Mouse (Mus musculus): ENCODE data around the gene Neurod6. TPM values are rescaled to one million over a fixed set of nuclear protein-coding genes. Genes with fewer than 3 reads are reported as not detected.

Neurod6 gene
- polyA plus RNA-seq, 1 experiment from 2014 or later, result not detected

DNA sequence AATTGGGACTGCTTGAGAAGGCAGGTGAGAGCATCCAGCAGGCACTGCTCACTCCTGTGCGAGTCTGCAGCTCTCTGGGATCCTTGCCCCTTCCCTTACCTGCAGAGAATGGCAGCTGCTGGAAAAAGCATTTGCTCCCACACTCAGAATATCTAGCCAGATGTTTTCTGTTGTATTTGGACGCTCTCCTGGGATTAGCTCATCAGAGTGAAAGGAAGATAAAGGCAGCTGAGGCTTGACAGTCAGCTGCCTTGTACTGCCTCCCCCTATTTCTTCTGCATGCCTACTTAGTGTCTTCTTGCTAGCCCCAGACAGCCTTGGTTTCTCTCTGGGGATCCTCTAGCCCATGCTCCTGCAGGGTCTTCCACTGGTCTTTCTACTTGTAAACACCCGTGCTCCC, 31.1 kb downstream of the Neurod6 start:
- H3K9me3 ChIP-seq (ENCODE audit: control insufficient read depth, low read length), result no peaks in the 10 kb centered on the region
- H3K9ac ChIP-seq (ENCODE audit: low read depth, low read length), result no peak overlapping the region
- no peak overlapping the region for H3K4me2 ChIP-seq (replicated peaks; ENCODE audit: low read depth, low read length)
- H3K27ac ChIP-seq (ENCODE audit: low read depth, low read length), result no peak overlapping the region
- 65% methylated on average over 3 of the region's 3 CpGs for WGBS
- H3K4me1 ChIP-seq (ENCODE audit: control insufficient read depth, insufficient read depth, low read length), result no peaks in the 10 kb centered on the region
- no peak overlapping the region for H3K4me3 ChIP-seq (ENCODE audit: low read length)
- ATAC-seq (ENCODE audit: low FRiP score, low TSS enrichment), result no peak
- H3K36me3 ChIP-seq (ENCODE audit: control insufficient read depth, insufficient read depth, low read length), result no peaks in the 10 kb centered on the region
- H3K27me3 ChIP-seq (ENCODE audit: control insufficient read depth, insufficient read depth, low read length), result no peaks in the 10 kb centered on the region

GRCm38 (mm10) chr6:55649581-55649980, 31.5 kb downstream of the Neurod6 start:
- no peak for ATAC-seq (ENCODE audit: low FRiP score, low TSS enrichment)
- no peak overlapping the region for H3K27ac ChIP-seq (ENCODE audit: low read depth, low read length)

DNA sequence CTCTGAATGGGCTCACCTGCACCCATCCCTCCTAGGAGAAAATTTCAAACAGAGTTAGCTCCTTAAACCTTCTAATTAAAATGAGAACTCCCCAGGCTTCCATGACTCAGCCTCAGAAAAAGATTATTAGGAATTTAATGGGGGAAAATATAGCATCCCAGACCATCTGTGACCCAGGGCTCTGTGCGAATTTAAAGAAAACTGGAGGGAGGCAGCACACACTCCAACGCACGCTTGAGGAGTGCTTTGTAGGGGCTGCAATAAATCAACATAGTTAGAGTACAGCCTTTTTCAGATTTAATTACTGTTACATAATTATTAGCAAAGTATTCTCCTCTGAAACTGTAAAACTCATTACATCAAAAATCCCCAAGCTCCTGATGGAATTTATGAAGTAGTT, 32.2 kb downstream of the Neurod6 start:
- Histone ChIP-seq H3K9me3 (ENCODE audit: control insufficient read depth, low read length) (no peaks in the 10 kb centered on the region), H3K9ac (ENCODE audit: low read depth, low read length) (no peak overlapping the region), H3K36me3 (ENCODE audit: control insufficient read depth, insufficient read depth, low read length) (no peaks in the 10 kb centered on the region), H3K4me2 (replicated peaks; ENCODE audit: low read depth, low read length) (no peak overlapping the region), H3K27ac (ENCODE audit: low read depth, low read length) (no peak overlapping the region), H3K4me3 (ENCODE audit: low read length) (no peak overlapping the region), H3K27me3 (ENCODE audit: control insufficient read depth, insufficient read depth, low read length) (no peaks in the 10 kb centered on the region), H3K4me1 (ENCODE audit: control insufficient read depth, insufficient read depth, low read length) (no peaks in the 10 kb centered on the region)
- no peak for ATAC-seq (ENCODE audit: low FRiP score, low TSS enrichment)
- 26% methylated on average over 3 of the region's 3 CpGs for WGBS

More at GRCm38 (mm10) chr6:55649581-55649980, 31.5 kb downstream of the Neurod6 start:
- Histone ChIP-seq H3K9ac (ENCODE audit: low read depth, low read length) (no peak overlapping the region), H3K9me3 (ENCODE audit: control insufficient read depth, low read length) (no peaks in the 10 kb centered on the region), H3K4me2 (replicated peaks; ENCODE audit: low read depth, low read length) (no peak overlapping the region), H3K4me3 (ENCODE audit: low read length) (no peak overlapping the region), H3K4me1 (ENCODE audit: control insufficient read depth, insufficient read depth, low read length) (no peaks in the 10 kb centered on the region), H3K27me3 (ENCODE audit: control insufficient read depth, insufficient read depth, low read length) (no peaks in the 10 kb centered on the region), H3K36me3 (ENCODE audit: control insufficient read depth, insufficient read depth, low read length) (no peaks in the 10 kb centered on the region)
- 72% methylated on average over 8 of the region's 8 CpGs for WGBS

- no peak overlapping the region for H3K4me2 ChIP-seq (replicated peaks; ENCODE audit: low read depth, low read length)
- no peak for ATAC-seq (ENCODE audit: low FRiP score, low TSS enrichment)
- no peaks in the 10 kb centered on the region for H3K27me3 ChIP-seq (ENCODE audit: control insufficient read depth, insufficient read depth, low read length)
- H3K9me3 ChIP-seq (ENCODE audit: control insufficient read depth, low read length), result no peaks in the 10 kb centered on the region
- no peak overlapping the region for H3K27ac ChIP-seq (ENCODE audit: low read depth, low read length)
- H3K36me3 ChIP-seq (ENCODE audit: control insufficient read depth, insufficient read depth, low read length), result no peaks in the 10 kb centered on the region
- no peak overlapping the region for H3K4me3 ChIP-seq (ENCODE audit: low read length)
- 76% methylated on average over 8 of the region's 8 CpGs for WGBS
- no peaks in the 10 kb centered on the region for H3K4me1 ChIP-seq (ENCODE audit: control insufficient read depth, insufficient read depth, low read length)
- H3K9ac ChIP-seq (ENCODE audit: low read depth, low read length), result no peak overlapping the region
Measured at GRCm38 (mm10) chr6:55647771-55648280, 33.2 kb downstream of the Neurod6 start.

DNA sequence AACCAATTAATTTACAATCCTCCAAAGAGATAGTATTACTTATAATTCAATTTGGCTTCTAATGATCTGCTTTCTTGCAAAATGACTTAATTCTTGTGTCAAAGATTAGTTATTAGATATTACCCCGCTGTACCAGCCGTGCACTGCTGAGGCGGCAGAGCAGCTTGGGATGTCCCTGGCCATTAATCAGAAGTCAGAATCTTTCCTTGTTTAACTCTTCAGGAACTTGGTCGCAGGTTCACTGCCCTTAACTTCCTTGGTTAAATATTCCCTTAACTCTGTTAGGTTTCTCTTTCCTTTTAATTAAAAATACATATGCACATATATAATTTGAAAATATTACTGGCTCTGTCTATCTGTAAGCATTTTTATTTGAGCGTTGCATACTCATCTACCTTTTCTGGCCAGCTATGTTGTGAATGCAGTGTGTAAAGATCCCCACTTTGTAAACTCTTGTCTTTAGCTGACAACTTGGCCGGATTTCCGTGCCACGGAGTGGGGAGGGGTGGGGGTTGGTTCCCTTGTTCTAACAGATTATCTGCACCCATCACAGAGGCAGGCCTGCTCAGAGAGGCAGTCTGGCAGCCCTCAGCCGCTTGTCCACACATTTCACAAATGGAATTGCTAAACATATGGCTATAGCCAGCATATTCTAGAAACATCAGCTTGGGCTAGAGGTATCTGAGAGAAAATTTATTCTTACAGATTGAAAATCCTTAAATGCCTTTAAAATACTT, 34.1 kb downstream of the Neurod6 start:
- no peaks in the 10 kb centered on the region for H3K9me3 ChIP-seq (ENCODE audit: control insufficient read depth, low read length)
- WGBS, result 53% methylated on average over 9 of the region's 9 CpGs
- H3K4me2 ChIP-seq (replicated peaks; ENCODE audit: low read depth, low read length), result no peak overlapping the region
- no peak overlapping the region for H3K27ac ChIP-seq (ENCODE audit: low read depth, low read length)
- H3K36me3 ChIP-seq (ENCODE audit: control insufficient read depth, insufficient read depth, low read length), result no peaks in the 10 kb centered on the region
- H3K4me3 ChIP-seq (ENCODE audit: low read length), result no peak overlapping the region
- no peak overlapping the region for H3K9ac ChIP-seq (ENCODE audit: low read depth, low read length)
- H3K4me1 ChIP-seq (ENCODE audit: control insufficient read depth, insufficient read depth, low read length), result no peaks in the 10 kb centered on the region
- no peaks in the 10 kb centered on the region for H3K27me3 ChIP-seq (ENCODE audit: control insufficient read depth, insufficient read depth, low read length)
- no peak for ATAC-seq (ENCODE audit: low FRiP score, low TSS enrichment)

GRCm38 (mm10) chr6:55646111-55646823, 34.8 kb downstream of the Neurod6 start:
- no peak overlapping the region for H3K4me2 ChIP-seq (replicated peaks; ENCODE audit: low read depth, low read length)
- H3K9me3 ChIP-seq (ENCODE audit: control insufficient read depth, low read length), result no peaks in the 10 kb centered on the region
- H3K27ac ChIP-seq (ENCODE audit: low read depth, low read length), result no peak overlapping the region
- no peaks in the 10 kb centered on the region for H3K4me1 ChIP-seq (ENCODE audit: control insufficient read depth, insufficient read depth, low read length)
- no peaks in the 10 kb centered on the region for H3K36me3 ChIP-seq (ENCODE audit: control insufficient read depth, insufficient read depth, low read length)
- H3K9ac ChIP-seq (ENCODE audit: low read depth, low read length), result no peak overlapping the region
- WGBS, result 79% methylated on average over 14 of the region's 14 CpGs
- no peak for ATAC-seq (ENCODE audit: low FRiP score, low TSS enrichment)
- H3K4me3 ChIP-seq (ENCODE audit: low read length), result no peak overlapping the region
- H3K27me3 ChIP-seq (ENCODE audit: control insufficient read depth, insufficient read depth, low read length), result no peaks in the 10 kb centered on the region

DNA sequence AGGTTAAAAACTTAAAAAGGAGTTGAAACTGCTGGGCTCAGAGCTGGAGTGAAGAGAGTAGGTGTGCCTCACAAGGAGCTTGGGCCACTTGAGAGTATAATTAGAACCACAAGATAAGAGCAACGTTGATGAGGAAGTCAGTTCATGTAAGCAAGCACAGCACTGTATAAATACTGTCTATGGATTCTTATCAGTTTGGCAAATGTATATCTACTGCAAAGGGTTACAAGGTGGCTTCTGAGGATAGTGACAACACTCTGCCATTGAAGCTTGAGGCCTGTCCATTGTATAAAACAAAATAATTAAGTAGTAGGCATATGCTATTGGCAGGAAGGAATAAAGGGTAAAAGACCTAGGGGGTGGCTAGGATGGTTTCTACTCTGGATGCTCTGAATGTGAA, 46.4 kb downstream of the Neurod6 start:
- no peak for ATAC-seq (ENCODE audit: low FRiP score, low TSS enrichment)
- Histone ChIP-seq H3K9ac (ENCODE audit: low read depth, low read length) (no peak overlapping the region), H3K4me2 (replicated peaks; ENCODE audit: low read depth, low read length) (no peak overlapping the region), H3K36me3 (ENCODE audit: control insufficient read depth, insufficient read depth, low read length) (no peaks in the 10 kb centered on the region), H3K27ac (ENCODE audit: low read depth, low read length) (no peak overlapping the region), H3K27me3 (ENCODE audit: control insufficient read depth, insufficient read depth, low read length) (no peaks in the 10 kb centered on the region), H3K9me3 (ENCODE audit: control insufficient read depth, low read length) (no peaks in the 10 kb centered on the region), H3K4me3 (ENCODE audit: low read length) (no peak overlapping the region), H3K4me1 (ENCODE audit: control insufficient read depth, insufficient read depth, low read length) (no peaks in the 10 kb centered on the region)
- 73% methylated on average over 1 of the region's 1 CpGs for WGBS
